Mouse (Mus musculus): ENCODE data around the gene Rara. TPM values are rescaled to one million over a fixed set of nuclear protein-coding genes. Genes with fewer than 3 reads are reported as not detected.

Gene Rara
- polyA plus RNA-seq, 1 experiment from 2014 or later, result 47.1 TPM

- Histone ChIP-seq H3K4me3 (replicated peaks) (peak overlapping the region; percentile 75), H3K36me3 (peaks cover 11% of the 10 kb centered on the region), H3K9me3 (no peaks in the 10 kb centered on the region), H3K9ac (replicated peaks) (peak overlapping the region; percentile 88), H3K4me2 (peak overlapping the region; percentile 90), H3K27me3 (no peaks in the 10 kb centered on the region), H3K27ac (peak overlapping the region; percentile 96), H3K4me1 (replicated peaks) (peaks cover 90% of the 10 kb centered on the region)
- ATAC-seq (ENCODE audit: insufficient number of reproducible peaks, insufficient read depth, low FRiP score, low TSS enrichment, low read depth), result no peak
- WGBS, result 37% methylated on average over 7 of the region's 7 CpGs
These were observed 11.1 kb downstream of the Rara start for GRCm38 (mm10) chr11:98938701-98939083.

GRCm38 (mm10) chr11:98939084-98939952, 11.7 kb downstream of the Rara start:
- H3K4me2 ChIP-seq, result peak overlapping the region; percentile 90
- peaks cover 11% of the 10 kb centered on the region for H3K36me3 ChIP-seq
- no peak for ATAC-seq (ENCODE audit: insufficient number of reproducible peaks, insufficient read depth, low FRiP score, low TSS enrichment, low read depth)

GRCm38 (mm10) chr11:98939953-98940641, 12.5 kb downstream of the Rara start:
- Histone ChIP-seq H3K9me3 (no peaks in the 10 kb centered on the region), H3K4me3 (replicated peaks) (peak overlapping the region; percentile 75), H3K36me3 (peaks cover 9% of the 10 kb centered on the region), H3K27ac (peak overlapping the region; percentile 92), H3K4me2 (peak overlapping the region; percentile 90), H3K27me3 (no peaks in the 10 kb centered on the region), H3K9ac (replicated peaks) (peak overlapping the region; percentile 88), H3K4me1 (replicated peaks) (peaks cover 90% of the 10 kb centered on the region)
- 44% methylated on average over 11 of the region's 11 CpGs for WGBS
- no peak for ATAC-seq (ENCODE audit: insufficient number of reproducible peaks, insufficient read depth, low FRiP score, low TSS enrichment, low read depth)

More at GRCm38 (mm10) chr11:98939084-98939952, 11.7 kb downstream of the Rara start:
- Histone ChIP-seq H3K9me3 (no peaks in the 10 kb centered on the region), H3K27me3 (no peaks in the 10 kb centered on the region), H3K4me1 (replicated peaks) (peaks cover 90% of the 10 kb centered on the region), H3K4me3 (replicated peaks) (peak overlapping the region; percentile 75), H3K27ac (peak overlapping the region; percentile 92), H3K9ac (replicated peaks) (peak overlapping the region; percentile 88)
- 48% methylated on average over 15 of the region's 15 CpGs for WGBS

GRCm38 (mm10) chr11:98940776-98941175, 13.2 kb downstream of the Rara start:
- H3K27me3 ChIP-seq, result no peaks in the 10 kb centered on the region
- H3K9ac ChIP-seq (replicated peaks), result peak overlapping the region; percentile 88; the same call in 1 of the 2 replicates

GRCm38 (mm10) chr11:98941341-98941825, 13.8 kb downstream of the Rara start:
- Histone ChIP-seq H3K36me3 (peaks cover 6% of the 10 kb centered on the region; the same call in 1 of the 2 replicates), H3K9me3 (no peaks in the 10 kb centered on the region), H3K4me3 (replicated peaks) (peak overlapping the region; percentile 75), H3K4me1 (replicated peaks) (peaks cover 89% of the 10 kb centered on the region), H3K27ac (peak overlapping the region; percentile 92), H3K9ac (replicated peaks) (peak overlapping the region; percentile 42), H3K4me2 (peak overlapping the region; percentile 90), H3K27me3 (no peaks in the 10 kb centered on the region)
- 6% methylated on average over 12 of the region's 12 CpGs for WGBS
- no peak for ATAC-seq (ENCODE audit: insufficient number of reproducible peaks, insufficient read depth, low FRiP score, low TSS enrichment, low read depth)

More at GRCm38 (mm10) chr11:98940776-98941175, 13.2 kb downstream of the Rara start:
- ATAC-seq (ENCODE audit: insufficient number of reproducible peaks, insufficient read depth, low FRiP score, low TSS enrichment, low read depth), result no peak
- 24% methylated on average over 3 of the region's 3 CpGs for WGBS
- peak overlapping the region; percentile 75 for H3K4me3 ChIP-seq (replicated peaks)
- no peaks in the 10 kb centered on the region for H3K9me3 ChIP-seq
- H3K4me2 ChIP-seq, result peak overlapping the region; percentile 90
- peaks cover 91% of the 10 kb centered on the region for H3K4me1 ChIP-seq (replicated peaks)
- peak overlapping the region; percentile 92 for H3K27ac ChIP-seq
- H3K36me3 ChIP-seq, result peaks cover 6% of the 10 kb centered on the region; the same call in 1 of the 2 replicates

- Histone ChIP-seq H3K9me3 (no peaks in the 10 kb centered on the region), H3K4me1 (replicated peaks) (peaks cover 84% of the 10 kb centered on the region), H3K4me2 (peak overlapping the region; percentile 90), H3K36me3 (peaks cover 7% of the 10 kb centered on the region), H3K27ac (peak overlapping the region; percentile 92), H3K4me3 (replicated peaks) (peak overlapping the region; percentile 75), H3K27me3 (no peaks in the 10 kb centered on the region), H3K9ac (replicated peaks) (peak overlapping the region; percentile 42)
- no peak for ATAC-seq (ENCODE audit: insufficient number of reproducible peaks, insufficient read depth, low FRiP score, low TSS enrichment, low read depth)
- 3% methylated on average over 15 of the region's 15 CpGs for WGBS
These were observed 14.4 kb downstream of the Rara start for GRCm38 (mm10) chr11:98941826-98942550.

- no peak for ATAC-seq (ENCODE audit: insufficient number of reproducible peaks, insufficient read depth, low FRiP score, low TSS enrichment, low read depth)
- Histone ChIP-seq H3K9me3 (no peaks in the 10 kb centered on the region), H3K27me3 (no peaks in the 10 kb centered on the region), H3K36me3 (peaks cover 12% of the 10 kb centered on the region), H3K4me3 (replicated peaks) (peak overlapping the region; percentile 75), H3K4me2 (peak overlapping the region; percentile 90), H3K9ac (replicated peaks) (peak overlapping the region; percentile 42; the same call in 1 of the 2 replicates), H3K4me1 (replicated peaks) (peaks cover 86% of the 10 kb centered on the region), H3K27ac (peak overlapping the region; percentile 92)
- 40% methylated on average over 3 of the region's 3 CpGs for WGBS
These were observed 14.9 kb downstream of the Rara start for GRCm38 (mm10) chr11:98942555-98942922.

GRCm38 (mm10) chr11:98942923-98943641, 15.5 kb downstream of the Rara start:
- peak overlapping the region; percentile 42; the same call in 1 of the 2 replicates for H3K9ac ChIP-seq (replicated peaks)

GRCm38 (mm10) chr11:98943741-98944461, 16.3 kb downstream of the Rara start:
- 35% methylated on average over 14 of the region's 14 CpGs for WGBS

More at GRCm38 (mm10) chr11:98942923-98943641, 15.5 kb downstream of the Rara start:
- Histone ChIP-seq H3K36me3 (peaks cover 17% of the 10 kb centered on the region), H3K4me3 (replicated peaks) (0 out of 2 replicates have a peak overlapping the region, but pooled peaks have one; percentile 75), H3K9me3 (no peaks in the 10 kb centered on the region), H3K27me3 (no peaks in the 10 kb centered on the region), H3K4me2 (peak overlapping the region; percentile 90), H3K4me1 (replicated peaks) (peaks cover 91% of the 10 kb centered on the region), H3K27ac (peak overlapping the region; percentile 92)
- ATAC-seq (ENCODE audit: insufficient number of reproducible peaks, insufficient read depth, low FRiP score, low TSS enrichment, low read depth), result no peak
- 79% methylated on average over 8 of the region's 8 CpGs for WGBS

More at GRCm38 (mm10) chr11:98943741-98944461, 16.3 kb downstream of the Rara start:
- H3K4me3 ChIP-seq (replicated peaks), result 0 out of 2 replicates have a peak overlapping the region, but pooled peaks have one; percentile 1
- H3K27me3 ChIP-seq, result no peaks in the 10 kb centered on the region
- H3K27ac ChIP-seq, result peak overlapping the region; percentile 92
- ATAC-seq (ENCODE audit: insufficient number of reproducible peaks, insufficient read depth, low FRiP score, low TSS enrichment, low read depth), result no peak
- no peaks in the 10 kb centered on the region for H3K9me3 ChIP-seq
- H3K9ac ChIP-seq (replicated peaks), result no peak overlapping the region; the same call in 1 of the 2 replicates
- H3K4me2 ChIP-seq, result peak overlapping the region; percentile 90
- H3K36me3 ChIP-seq, result peaks cover 17% of the 10 kb centered on the region
- H3K4me1 ChIP-seq (replicated peaks), result peaks cover 84% of the 10 kb centered on the region

Measured in limb, embryonic 12.5 days (tissue).